Mouse (Mus musculus) ovary, postnatal 14 days (tissue): ENCODE results near the gene Myh14.

ENCODE experiments used
- DNase-seq: peaks from one replicate; pipeline ENCODE4 v3.0.0; 2022; ENCODE audit warnings: low spot score

Myh14 gene

GRCm38 (mm10) chr7:44630437-44630836 is 40.2 kb downstream of the Myh14 start:
- no peak for DNase-seq

- DNase-seq, result no peak
Observed at GRCm38 (mm10) chr7:44628402-44629034, 42.1 kb downstream of the Myh14 start.

DNA sequence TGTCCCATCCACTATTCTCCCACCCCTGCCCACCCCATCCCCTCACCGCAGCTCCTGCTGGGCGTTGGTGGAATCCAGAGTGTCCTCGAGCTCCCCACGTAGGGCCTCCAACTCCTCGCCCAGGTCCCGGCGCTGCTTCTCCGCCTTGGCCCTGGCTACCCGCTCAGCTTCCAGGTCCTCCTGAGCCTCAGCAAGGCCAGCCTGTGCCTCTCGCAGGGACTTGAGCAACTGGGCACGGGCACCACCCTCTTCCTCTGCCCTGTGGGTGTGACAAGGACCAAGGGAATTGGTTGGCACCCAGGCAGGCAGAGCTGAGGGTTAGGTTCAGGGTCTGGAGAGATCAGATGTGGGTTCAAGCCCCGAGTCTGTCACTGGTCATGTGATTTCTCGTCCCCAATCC is 43.7 kb downstream of the Myh14 start:
- DNase-seq, result no peak

DNA sequence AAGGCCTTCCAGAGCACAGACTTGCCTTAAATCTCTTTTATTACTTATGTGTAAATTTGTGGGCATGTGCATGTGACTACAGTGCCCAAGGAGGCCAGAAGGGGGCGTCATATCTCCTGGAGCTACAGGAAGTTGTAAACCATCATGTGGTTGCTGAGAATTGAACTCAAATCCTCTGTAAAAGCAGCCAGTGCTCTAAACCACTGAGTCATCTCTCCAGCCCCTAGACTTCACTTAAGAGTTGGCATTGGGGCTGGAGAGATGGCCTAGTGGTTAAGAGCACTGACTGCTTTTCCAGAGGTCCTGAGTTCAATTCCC is 44.6 kb downstream of the Myh14 start:
- no peak for DNase-seq

DNA sequence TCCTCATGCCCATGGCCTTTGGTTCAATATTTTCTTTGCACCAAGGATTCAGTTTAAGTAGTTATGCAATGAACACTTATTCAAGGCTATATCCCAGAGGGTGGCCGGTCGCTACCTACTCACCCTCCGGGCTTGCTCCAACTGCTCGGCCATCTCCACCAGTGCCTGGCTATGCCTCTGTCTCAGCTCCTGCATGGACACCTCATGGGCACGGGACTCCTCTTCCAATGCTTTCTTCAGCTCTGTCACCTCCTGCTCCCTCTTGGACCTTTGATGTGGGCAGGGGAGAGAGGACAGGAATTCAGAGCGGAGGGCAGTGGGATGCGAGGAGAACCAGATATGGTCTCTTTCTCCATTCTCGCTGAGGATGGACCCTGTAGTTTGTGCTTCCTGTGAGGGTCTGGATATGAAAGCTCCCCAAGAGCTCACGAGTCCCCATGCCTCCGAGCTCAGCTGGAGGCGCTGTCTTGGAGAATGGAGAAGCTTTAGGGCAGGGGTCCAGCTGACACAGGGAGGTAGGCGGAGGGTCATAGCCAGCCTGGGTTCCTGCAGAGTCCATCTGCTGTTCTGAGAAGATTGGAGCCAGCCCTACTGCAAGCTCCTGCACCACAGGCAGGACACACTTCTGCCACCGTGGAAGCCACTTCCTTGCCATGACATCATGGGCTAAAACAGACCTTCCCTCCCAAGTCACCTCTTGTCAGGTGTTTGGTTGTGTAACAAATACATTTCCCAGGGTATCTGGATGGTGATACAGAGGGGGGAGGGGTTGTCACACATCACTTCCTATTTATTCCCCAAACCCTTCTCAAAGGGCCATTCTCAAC is 45.2 kb downstream of the Myh14 start:
- DNase-seq, result no peak

- no peak for DNase-seq
Observed at GRCm38 (mm10) chr7:44624828-44625227, 45.8 kb downstream of the Myh14 start.

DNA sequence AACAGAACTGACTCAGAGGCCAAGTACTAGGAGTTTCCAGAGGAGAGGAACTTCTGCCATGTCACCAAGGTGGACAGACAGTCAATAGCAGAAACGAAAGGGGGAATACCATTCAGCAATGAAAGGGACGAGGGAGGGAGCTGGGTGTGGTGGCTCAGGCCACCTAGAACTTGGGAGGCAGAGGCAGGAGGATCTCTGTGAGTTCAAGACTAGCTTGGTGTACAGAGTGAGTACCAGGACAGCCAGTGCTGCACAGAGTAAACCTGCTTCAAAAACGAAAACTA is 46.2 kb downstream of the Myh14 start:
- DNase-seq, result no peak

GRCm38 (mm10) chr7:44623714-44624542 is 46.7 kb downstream of the Myh14 start:
- no peak for DNase-seq

- DNase-seq, result no peak
Observed at GRCm38 (mm10) chr7:44617059-44617458, 53.6 kb downstream of the Myh14 start.

DNA sequence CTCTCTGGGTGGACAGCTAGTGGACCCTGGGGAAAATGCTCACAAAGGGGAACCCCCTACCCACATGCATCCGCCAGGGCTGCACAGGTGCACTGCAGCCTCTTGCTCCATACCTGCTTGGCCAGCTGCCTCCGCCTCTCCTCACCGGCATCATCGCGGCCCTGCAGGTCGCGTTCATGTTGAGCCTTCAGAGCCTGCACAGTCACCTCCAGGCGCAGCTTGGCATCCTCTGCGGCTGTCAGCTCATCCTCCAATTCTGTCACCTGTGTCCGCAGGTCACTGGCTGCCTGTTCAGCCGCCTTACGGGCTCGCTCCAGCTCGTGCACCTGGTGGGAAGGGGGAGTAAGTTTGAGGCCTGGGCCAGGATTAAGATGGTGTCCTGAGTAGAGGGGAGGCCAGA is 54.7 kb downstream of the Myh14 start:
- no peak for DNase-seq

- DNase-seq, result no peak
Observed at GRCm38 (mm10) chr7:44615309-44615708, 55.3 kb downstream of the Myh14 start.

DNA sequence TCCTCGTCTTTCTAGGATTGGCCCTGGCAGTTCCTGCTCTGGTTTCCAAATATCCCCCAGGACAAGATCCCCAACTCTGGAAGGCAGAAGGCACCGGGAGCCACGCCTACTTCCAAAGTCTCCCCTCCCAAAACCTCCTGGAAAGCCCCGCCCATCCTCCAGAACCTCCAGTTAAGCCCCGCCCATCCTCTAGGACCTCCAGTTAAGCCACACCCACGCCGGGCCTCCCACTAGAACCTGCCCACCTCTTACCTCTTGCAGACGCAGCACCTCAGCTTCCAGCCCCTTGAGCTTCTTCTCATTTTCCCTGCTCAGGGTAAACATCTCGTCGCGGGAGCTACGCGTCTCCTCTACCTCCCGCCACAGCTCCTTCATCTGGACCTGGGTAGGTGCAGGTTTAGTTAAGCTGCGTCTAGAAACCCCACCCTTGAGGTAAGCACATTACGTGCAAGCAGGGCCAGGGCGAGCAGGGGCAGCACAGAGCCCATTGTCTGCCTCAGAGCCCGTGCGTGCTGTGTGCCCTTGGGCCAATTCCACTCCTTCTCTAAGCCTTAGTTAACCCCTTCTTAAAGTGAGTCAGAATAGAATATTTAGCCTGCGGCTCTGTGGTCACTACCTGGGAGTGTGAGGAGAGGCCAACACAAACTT is 56.5 kb downstream of the Myh14 start:
- no peak for DNase-seq

DNA sequence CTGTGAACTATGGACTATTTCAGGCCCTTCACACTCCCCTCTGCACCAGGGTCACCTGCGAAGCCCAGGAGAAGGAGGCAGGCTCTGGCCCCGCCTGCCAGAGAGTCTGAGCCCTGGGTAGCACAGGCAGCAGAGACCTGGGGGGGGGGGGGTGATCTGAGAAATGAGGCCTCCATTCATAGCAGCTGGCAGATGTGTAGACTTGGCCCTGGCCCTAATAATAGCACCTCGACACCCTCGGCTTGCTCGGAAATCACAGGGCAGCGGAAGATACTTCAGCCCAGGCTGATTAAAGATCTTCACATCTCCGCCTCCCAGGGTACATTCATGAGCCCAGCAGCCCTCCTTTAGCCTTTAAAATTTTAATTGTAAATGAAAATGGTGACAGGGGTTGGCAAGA is 58.5 kb downstream of the Myh14 start:
- DNase-seq, result no peak

DNA sequence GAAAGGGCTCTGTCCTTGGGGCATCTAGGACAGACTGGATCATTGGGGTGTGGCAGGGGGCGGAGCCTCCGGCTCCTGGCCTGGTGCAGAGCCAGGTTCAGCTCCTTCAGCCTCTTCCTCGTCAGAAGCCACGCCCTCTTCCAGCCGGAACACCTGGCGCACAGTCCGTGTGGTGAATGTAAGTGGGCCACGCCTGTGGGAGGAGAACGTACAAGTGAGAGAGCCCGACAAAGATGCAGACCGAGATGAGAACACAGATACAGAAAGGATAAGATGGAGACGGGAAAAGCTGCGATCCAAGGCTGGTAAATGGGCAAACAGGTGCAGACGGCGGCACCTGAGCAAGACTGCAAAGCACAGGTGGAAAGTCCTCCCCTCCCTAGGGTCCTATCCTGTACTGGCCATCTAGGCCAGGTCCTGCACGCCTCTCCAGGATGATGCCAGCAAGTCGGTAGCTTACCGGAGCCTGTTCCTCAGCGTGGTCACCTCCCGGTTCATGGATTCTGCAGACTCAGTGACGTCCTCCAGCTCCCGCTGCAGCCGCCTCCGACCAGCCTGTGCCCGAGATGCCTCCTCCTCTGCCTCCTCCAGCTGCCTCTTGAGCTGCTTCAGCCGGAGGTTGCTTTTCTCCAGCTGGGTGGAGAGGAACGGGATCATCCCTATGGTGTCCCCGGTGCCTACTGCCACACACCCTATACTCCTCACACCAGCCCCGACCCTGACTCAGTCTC is 64.3 kb downstream of the Myh14 start:
- DNase-seq, result no peak

DNA sequence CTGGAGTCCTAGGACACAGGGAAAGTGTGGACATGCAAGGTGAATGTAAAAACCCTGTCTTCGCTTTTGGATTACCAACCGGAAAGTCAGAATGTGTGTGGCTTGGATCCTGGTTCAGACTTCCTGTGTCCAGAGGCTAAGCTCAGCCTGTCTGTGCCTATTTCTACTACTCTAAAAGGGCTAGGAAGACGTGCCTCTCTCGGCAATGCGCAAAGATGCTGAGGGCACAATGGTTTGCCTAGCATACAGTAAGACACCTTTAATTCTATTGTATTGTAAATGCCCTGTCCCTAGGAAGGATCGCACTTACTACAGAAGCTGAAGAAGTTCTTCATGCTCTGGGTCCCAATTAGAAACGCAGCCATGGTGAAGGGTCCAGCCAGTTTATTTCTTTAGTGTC is 65.2 kb downstream of the Myh14 start:
- DNase-seq, result no peak

DNA sequence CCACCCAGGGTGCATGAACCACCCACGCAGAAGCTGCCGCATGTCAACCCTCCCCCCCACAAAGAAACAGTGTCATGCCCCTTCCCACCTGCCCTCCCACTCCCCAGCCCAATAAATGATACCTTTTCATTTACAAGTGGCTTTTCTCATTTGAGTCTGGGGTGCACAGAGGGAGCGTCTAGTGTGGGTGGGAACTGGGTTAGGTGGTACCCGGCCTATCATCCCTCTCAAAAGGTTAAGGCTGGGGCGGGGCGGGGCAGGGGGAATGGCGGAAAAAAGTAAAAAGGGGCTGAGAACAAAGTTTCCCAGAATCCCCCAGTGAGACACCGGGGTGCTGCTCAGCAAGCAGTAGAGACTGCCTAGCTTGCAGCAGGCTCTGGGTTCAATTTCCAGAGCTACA is 66.0 kb downstream of the Myh14 start:
- no peak for DNase-seq

DNA sequence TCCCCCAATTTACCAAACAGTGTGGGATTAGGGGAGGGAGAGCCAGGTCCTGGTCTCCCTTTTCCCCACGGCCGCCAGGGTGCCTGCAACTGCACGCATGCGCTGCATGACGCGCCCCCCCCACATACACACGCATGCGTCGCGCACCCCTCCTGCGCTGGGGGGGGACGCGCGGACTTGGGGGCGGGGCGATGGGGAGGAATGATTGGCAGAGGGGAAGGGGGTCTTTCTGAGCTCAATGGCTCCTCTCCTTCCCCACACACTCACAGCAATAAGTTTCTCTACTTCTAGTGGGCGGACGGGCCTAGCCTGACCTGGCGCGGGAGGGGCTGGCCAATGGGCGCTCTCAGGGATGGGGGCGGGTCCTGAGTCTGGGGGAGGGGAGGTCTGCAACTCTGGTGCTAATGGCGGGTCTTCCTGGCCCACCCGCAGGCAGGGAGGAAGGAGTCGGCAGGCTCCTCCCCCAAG is 66.5 kb downstream of the Myh14 start:
- DNase-seq, result no peak

DNA sequence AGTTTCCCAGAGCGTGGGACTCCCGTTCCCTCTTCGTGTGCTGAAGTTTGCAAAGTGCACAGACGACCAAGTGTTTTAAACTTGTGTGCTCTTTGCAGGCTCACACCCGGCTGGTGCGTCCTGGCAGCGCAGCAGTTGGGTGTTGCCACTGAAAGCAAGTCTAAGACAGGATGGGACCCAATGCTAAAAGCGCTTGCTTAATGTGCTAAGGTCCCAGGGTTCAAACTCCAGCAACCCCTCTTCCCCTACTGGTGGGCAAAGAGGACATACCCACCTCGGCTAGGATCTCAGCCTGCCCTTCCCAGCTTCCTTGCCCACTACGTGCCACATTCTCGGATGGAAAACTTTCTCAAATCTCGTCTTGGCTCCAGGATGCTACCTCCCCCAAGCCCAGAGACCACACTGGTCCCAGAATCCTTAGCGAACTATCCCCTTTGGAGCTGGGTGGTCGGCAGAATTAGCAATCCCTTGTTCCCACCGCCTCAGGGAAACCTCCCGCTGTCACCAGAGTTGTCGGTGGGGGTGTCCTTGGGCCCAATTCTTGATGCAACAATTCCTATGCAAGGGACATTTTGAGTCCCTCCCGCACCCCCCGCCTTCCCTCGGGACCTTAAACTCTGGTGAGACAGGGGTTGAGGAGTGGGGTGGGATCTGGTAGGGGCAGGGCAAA is 67.3 kb downstream of the Myh14 start:
- no peak for DNase-seq

DNA sequence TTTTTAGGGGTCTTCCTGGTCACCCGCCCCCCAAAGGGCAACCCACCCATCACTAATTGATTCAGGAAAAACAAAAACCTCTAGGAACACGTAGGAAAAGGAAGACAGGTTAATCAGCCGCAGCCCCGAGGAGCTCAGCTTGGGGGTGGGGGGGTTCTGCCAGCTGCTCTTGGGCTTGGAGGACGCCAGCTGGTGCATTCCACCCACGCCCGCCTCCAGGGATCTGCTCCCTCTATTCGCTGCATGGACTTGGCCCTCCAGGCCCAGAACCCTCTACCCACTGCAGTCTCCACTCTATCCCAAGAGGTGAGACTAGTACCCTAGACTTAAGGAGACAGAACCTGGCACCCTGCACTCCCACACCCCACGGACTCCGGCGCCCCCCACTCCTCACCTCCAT is 68.2 kb downstream of the Myh14 start:
- no peak for DNase-seq

GRCm38 (mm10) chr7:44601646-44602045 is 69.0 kb downstream of the Myh14 start:
- DNase-seq, result no peak

DNA sequence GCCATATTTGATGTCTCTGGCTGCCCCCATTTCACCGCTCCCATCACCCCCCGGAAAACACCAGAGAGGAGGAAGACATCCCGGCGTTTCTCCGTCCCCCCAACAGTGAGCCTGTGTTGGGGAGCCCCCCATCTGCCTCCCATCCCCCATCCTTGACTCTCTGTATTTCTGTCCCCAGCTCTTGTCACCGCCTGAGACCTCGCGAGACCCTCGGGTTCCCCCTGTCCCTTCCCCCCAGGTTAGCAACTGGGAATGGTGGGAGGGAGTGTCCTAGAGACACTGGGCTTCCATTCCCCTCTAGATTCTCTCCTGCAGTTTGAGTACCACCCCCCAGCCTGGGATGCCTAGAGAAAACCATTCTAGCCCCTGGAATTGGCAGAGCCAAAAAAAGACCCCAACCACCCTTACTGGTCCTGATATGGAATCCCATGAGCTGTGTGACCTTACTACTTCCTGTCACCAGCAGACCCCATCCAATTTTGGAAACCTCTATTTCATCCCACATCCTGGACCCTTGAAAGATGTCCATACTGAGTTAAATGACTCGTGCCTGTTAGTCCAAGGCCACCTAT is 69.9 kb downstream of the Myh14 start:
- no peak for DNase-seq
